Mouse (Mus musculus): ENCODE measurements around the gene Nox1. TPM values are rescaled to one million over a fixed set of nuclear protein-coding genes. Genes with fewer than 3 reads are reported as not detected.

Nox1 gene
- 0.20 TPM in 1 of 2 replicates, not detected in the other for polyA plus RNA-seq (2015; fragmentation: Nextera tagmentation; extraction: Ambion mirVana)

GRCm38 (mm10) chrX:134221856-134222255, at the start of gene Nox1:
Gene Nox1, minus strand, starts transcription at chrX:134221956.
- H3K4me1 ChIP-seq (replicated peaks; ENCODE audit: insufficient read depth, low read length): no peaks in the 10 kb centered on the region
- no peak within 1 kb of the TSS for H3K4me2 ChIP-seq (ENCODE audit: low read length)
- H3K36me3 ChIP-seq (ENCODE audit: insufficient read depth, low read length): no peaks in the 10 kb centered on the region
- no peak within 1 kb of the TSS for H3K9ac ChIP-seq (ENCODE audit: low read depth, low read length)
- no peak within 1 kb of the TSS for H3K27ac ChIP-seq
- no peak for TF ChIP-seq CTCF (IDR thresholded peaks at IDR 0.05; ENCODE audit: low read depth)
- DNase-seq (ENCODE audit: low spot score): no peak
- no peak for ATAC-seq (replicated peaks; ENCODE audit: low FRiP score, low read depth)
- H3K27me3 ChIP-seq (ENCODE audit: insufficient read depth, low read length): no peaks in the 10 kb centered on the region
- no peak within 1 kb of the TSS for H3K4me3 ChIP-seq (replicated peaks; ENCODE audit: low read depth, low read length)
- WGBS: 57% methylated on average over 4 of the region's 4 CpGs
- H3K9me3 ChIP-seq (replicated peaks; ENCODE audit: low read length): no peaks in the 10 kb centered on the region

- Histone ChIP-seq H3K4me3 (replicated peaks; ENCODE audit: low read depth, low read length) (no peak overlapping the region), H3K9ac (ENCODE audit: low read depth, low read length) (no peak overlapping the region), H3K36me3 (ENCODE audit: insufficient read depth, low read length) (0 out of 2 replicates have a peak, but pooled peaks cover 3% of the 10 kb centered on the region), H3K4me2 (ENCODE audit: low read length) (no peak overlapping the region), H3K9me3 (replicated peaks; ENCODE audit: low read length) (no peaks in the 10 kb centered on the region), H3K27ac (no peak overlapping the region), H3K4me1 (replicated peaks; ENCODE audit: insufficient read depth, low read length) (no peaks in the 10 kb centered on the region), H3K27me3 (ENCODE audit: insufficient read depth, low read length) (no peaks in the 10 kb centered on the region)
- TF ChIP-seq CTCF (IDR thresholded peaks at IDR 0.05; ENCODE audit: low read depth): no peak
- DNase-seq (ENCODE audit: low spot score): no peak
- WGBS: 78% methylated on average over 11 of the region's 11 CpGs
- no peak for ATAC-seq (replicated peaks; ENCODE audit: low FRiP score, low read depth)
These were observed 40.4 kb upstream of the Nox1 start for GRCm38 (mm10) chrX:134262129-134262528.

- WGBS: 75% methylated on average over 5 of the region's 5 CpGs
- TF ChIP-seq CTCF (IDR thresholded peaks at IDR 0.05; ENCODE audit: low read depth): no peak
- DNase-seq (ENCODE audit: low spot score): no peak
These were observed 39.4 kb upstream of the Nox1 start for GRCm38 (mm10) chrX:134261191-134261590.

GRCm38 (mm10) chrX:134248202-134248601, 26.4 kb upstream of the Nox1 start:
- ATAC-seq (replicated peaks; ENCODE audit: low FRiP score, low read depth) (no peak), DNase-seq (ENCODE audit: low spot score) (no peak)
- WGBS: 60% methylated on average over 2 of the region's 2 CpGs
- Histone ChIP-seq H3K4me2 (ENCODE audit: low read length) (no peak overlapping the region), H3K36me3 (ENCODE audit: insufficient read depth, low read length) (no peaks in the 10 kb centered on the region), H3K4me3 (replicated peaks; ENCODE audit: low read depth, low read length) (no peak overlapping the region), H3K4me1 (replicated peaks; ENCODE audit: insufficient read depth, low read length) (no peaks in the 10 kb centered on the region), H3K9me3 (replicated peaks; ENCODE audit: low read length) (no peaks in the 10 kb centered on the region), H3K27ac (no peak overlapping the region), H3K27me3 (ENCODE audit: insufficient read depth, low read length) (no peaks in the 10 kb centered on the region), H3K9ac (ENCODE audit: low read depth, low read length) (no peak overlapping the region)
- TF ChIP-seq CTCF (IDR thresholded peaks at IDR 0.05; ENCODE audit: low read depth): no peak

More at GRCm38 (mm10) chrX:134261191-134261590, 39.4 kb upstream of the Nox1 start:
- Histone ChIP-seq H3K27me3 (ENCODE audit: insufficient read depth, low read length) (no peaks in the 10 kb centered on the region), H3K4me1 (replicated peaks; ENCODE audit: insufficient read depth, low read length) (no peaks in the 10 kb centered on the region), H3K4me3 (replicated peaks; ENCODE audit: low read depth, low read length) (no peak overlapping the region), H3K36me3 (ENCODE audit: insufficient read depth, low read length) (0 out of 2 replicates have a peak, but pooled peaks cover 3% of the 10 kb centered on the region), H3K9me3 (replicated peaks; ENCODE audit: low read length) (no peaks in the 10 kb centered on the region), H3K9ac (ENCODE audit: low read depth, low read length) (no peak overlapping the region), H3K4me2 (ENCODE audit: low read length) (no peak overlapping the region), H3K27ac (no peak overlapping the region)
- ATAC-seq (replicated peaks; ENCODE audit: low FRiP score, low read depth): no peak

GRCm38 (mm10) chrX:134245946-134246345, 24.2 kb upstream of the Nox1 start:
- no peak for TF ChIP-seq CTCF (IDR thresholded peaks at IDR 0.05; ENCODE audit: low read depth)
- Histone ChIP-seq H3K27ac (no peak overlapping the region), H3K36me3 (ENCODE audit: insufficient read depth, low read length) (no peaks in the 10 kb centered on the region), H3K27me3 (ENCODE audit: insufficient read depth, low read length) (no peaks in the 10 kb centered on the region), H3K4me1 (replicated peaks; ENCODE audit: insufficient read depth, low read length) (no peaks in the 10 kb centered on the region), H3K9ac (ENCODE audit: low read depth, low read length) (no peak overlapping the region), H3K4me2 (ENCODE audit: low read length) (no peak overlapping the region), H3K9me3 (replicated peaks; ENCODE audit: low read length) (no peaks in the 10 kb centered on the region), H3K4me3 (replicated peaks; ENCODE audit: low read depth, low read length) (no peak overlapping the region)
- ATAC-seq (replicated peaks; ENCODE audit: low FRiP score, low read depth) (no peak), DNase-seq (ENCODE audit: low spot score) (no peak)
- 88% methylated on average over 10 of the region's 10 CpGs for WGBS

- no peak for ATAC-seq (replicated peaks; ENCODE audit: low FRiP score, low read depth)
- Histone ChIP-seq H3K27me3 (ENCODE audit: insufficient read depth, low read length) (no peaks in the 10 kb centered on the region), H3K4me2 (ENCODE audit: low read length) (no peak overlapping the region), H3K36me3 (ENCODE audit: insufficient read depth, low read length) (0 out of 2 replicates have a peak, but pooled peaks cover 3% of the 10 kb centered on the region), H3K4me3 (replicated peaks; ENCODE audit: low read depth, low read length) (no peak overlapping the region), H3K27ac (no peak overlapping the region), H3K9ac (ENCODE audit: low read depth, low read length) (no peak overlapping the region), H3K4me1 (replicated peaks; ENCODE audit: insufficient read depth, low read length) (no peaks in the 10 kb centered on the region), H3K9me3 (replicated peaks; ENCODE audit: low read length) (no peaks in the 10 kb centered on the region)
- WGBS: 90% methylated on average over 10 of the region's 10 CpGs
- no peak for DNase-seq (ENCODE audit: low spot score)
- no peak for TF ChIP-seq CTCF (IDR thresholded peaks at IDR 0.05; ENCODE audit: low read depth)
These were observed 16.5 kb upstream of the Nox1 start for GRCm38 (mm10) chrX:134238266-134238665.

GRCm38 (mm10) chrX:134233048-134233447, 11.3 kb upstream of the Nox1 start:
- H3K4me2 ChIP-seq (ENCODE audit: low read length): no peak overlapping the region
- H3K27me3 ChIP-seq (ENCODE audit: insufficient read depth, low read length): no peaks in the 10 kb centered on the region
- 86% methylated on average over 1 of the region's 1 CpGs for WGBS
- no peak overlapping the region for H3K9ac ChIP-seq (ENCODE audit: low read depth, low read length)
- DNase-seq (ENCODE audit: low spot score) (no peak), ATAC-seq (replicated peaks; ENCODE audit: low FRiP score, low read depth) (no peak)
- no peak overlapping the region for H3K4me3 ChIP-seq (replicated peaks; ENCODE audit: low read depth, low read length)
- H3K27ac ChIP-seq: no peak overlapping the region
- H3K9me3 ChIP-seq (replicated peaks; ENCODE audit: low read length): no peaks in the 10 kb centered on the region
- H3K4me1 ChIP-seq (replicated peaks; ENCODE audit: insufficient read depth, low read length): no peaks in the 10 kb centered on the region
- no peak for TF ChIP-seq CTCF (IDR thresholded peaks at IDR 0.05; ENCODE audit: low read depth)
- H3K36me3 ChIP-seq (ENCODE audit: insufficient read depth, low read length): no peaks in the 10 kb centered on the region
